Mouse (Mus musculus): Measurements from ENCODE around the gene Anapc15-ps.

GRCm38 (mm10) chr10:95634261-95634660, 39.0 kb downstream of the Anapc15-ps start:
- TF ChIP-seq EP300 (IDR thresholded peaks at IDR 0.05; ENCODE audit: low read depth) (no peak), CTCF (IDR thresholded peaks at IDR 0.05; ENCODE audit: low read depth) (no peak)

Data from liver, embryonic 14.5 days (tissue).